Mouse (Mus musculus) C2C12 (cell line): ENCODE data around the gene Tatdn3.

Experiments
- CEBPB ChIP-seq: IDR thresholded peaks from one replicate; pipeline ENCODE4 v1.6.1; 2011; ENCODE audit warnings: low read depth, mild to moderate bottlenecking, control low read depth, moderate library complexity
- CTCF ChIP-seq: IDR thresholded peaks from one replicate; pipeline ENCODE4 v1.5.1; 2011; ENCODE audit not compliant: control insufficient read depth, insufficient read depth, insufficient read length
- FOSL1 ChIP-seq: IDR thresholded peaks from one replicate; pipeline ENCODE4 v1.8.0; 2011; ENCODE audit warnings: mild to moderate bottlenecking, low read length; ENCODE audit not compliant: poor library complexity, insufficient read depth, severe bottlenecking
- MAX ChIP-seq: IDR thresholded peaks from one replicate; pipeline ENCODE4 v1.6.1; 2011; ENCODE audit warnings: mild to moderate bottlenecking, control low read depth
- MYOG ChIP-seq: IDR thresholded peaks from one replicate; pipeline ENCODE4 v1.6.1; 2011; ENCODE audit not compliant: control insufficient read depth, insufficient read length; ENCODE audit errors: extremely low read depth
- USF1 ChIP-seq: IDR thresholded peaks from one replicate; pipeline ENCODE4 v1.6.1; 2011; ENCODE audit warnings: low read depth, mild to moderate bottlenecking, control low read depth, moderate library complexity

GRCm38 (mm10) chr1:191002201-191002600, 60.5 kb downstream of the Tatdn3 start:
- TF ChIP-seq CTCF = no peak
- TF ChIP-seq FOSL1 = no peak
- no peak for TF ChIP-seq USF1
- no peak for TF ChIP-seq MAX
- TF ChIP-seq MYOG = no peak
- no peak for TF ChIP-seq CEBPB
